Mouse (Mus musculus) megakaryocyte, embryonic 14.5 days (primary cell): ENCODE results near the gene Serpine1.

Source experiments
- FLI1 ChIP-seq: IDR thresholded peaks from 2 replicates; pipeline ENCODE4 v1.6.1; 2012; ENCODE audit warnings: low read length, inconsistent platforms, mixed read lengths
- GATA1 ChIP-seq: IDR thresholded peaks from 3 replicates; pipeline ENCODE4 v1.6.1; 2012; ENCODE audit warnings: mixed read lengths, low read length, inconsistent platforms, borderline replicate concordance

- TF ChIP-seq GATA1: no peak
- TF ChIP-seq FLI1: no peak
Observed at GRCm38 (mm10) chr5:137116987-137117386, 44.9 kb upstream of the Serpine1 start.
